Mouse (Mus musculus) myocyte (in vitro differentiated cells): ENCODE results near the gene C530008M17Rik.
"Not testable (repeated sequence)": the region's sequence is repeated elsewhere in the genome, so short reads cannot be mapped to it uniquely, and the experiment has no call there.

Experiments
- MAX ChIP-seq: IDR thresholded peaks from one replicate; pipeline ENCODE4 v1.6.1; 2011; ENCODE audit warnings: low read depth, mild to moderate bottlenecking, control low read depth
- POLR2A ChIP-seq: IDR thresholded peaks from one replicate; pipeline ENCODE4 v1.6.1; 2011; ENCODE audit warnings: low read depth, mild to moderate bottlenecking, control low read depth, moderate library complexity; ENCODE audit not compliant: insufficient read length
- USF1 ChIP-seq: IDR thresholded peaks from one replicate; pipeline ENCODE4 v1.6.1; 2011; ENCODE audit warnings: low read depth, mild to moderate bottlenecking, control low read depth, moderate library complexity

DNA sequence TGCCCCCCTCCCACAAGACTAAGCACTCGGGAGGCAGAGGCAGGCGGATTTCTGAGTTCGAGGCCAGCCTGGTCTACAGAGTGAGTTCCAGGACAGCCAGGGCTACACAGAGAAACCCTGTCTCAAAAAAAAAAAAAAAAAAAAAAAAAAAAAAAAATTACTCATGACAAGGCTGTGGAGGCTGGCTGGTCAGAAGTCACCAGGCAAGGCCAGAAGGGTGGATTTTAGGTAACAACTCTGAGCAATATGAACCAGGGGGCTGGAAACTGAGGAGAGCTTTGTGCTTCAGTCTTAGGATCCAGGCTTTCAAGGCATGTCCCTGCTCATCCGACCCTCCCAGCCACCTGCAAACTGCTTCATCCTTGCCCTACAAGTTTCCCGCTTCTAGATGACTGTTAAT, 256.2 kb downstream of the C530008M17Rik start:
- not testable (repeated sequence) for TF ChIP-seq MAX, POLR2A, USF1
